Mouse (Mus musculus): ENCODE results near the gene Arhgap35.
A peak's percentile ranks its signal among the peaks of the same experiment; 100 is the strongest.

The Arhgap35 gene

GRCm38 (mm10) chr7:16519310-16519709, 95.5 kb downstream of the Arhgap35 start:
- no peak for DNase-seq (ENCODE audit: low spot score)

GRCm38 (mm10) chr7:16517198-16517597, 97.6 kb downstream of the Arhgap35 start:
- DNase-seq (ENCODE audit: low spot score), result no peak

GRCm38 (mm10) chr7:16507284-16507683, 107.5 kb downstream of the Arhgap35 start:
- peak; percentile 65 for DNase-seq (ENCODE audit: low spot score)

- no peak for DNase-seq (ENCODE audit: low spot score)
These were observed 109.6 kb downstream of the Arhgap35 start for GRCm38 (mm10) chr7:16505226-16505593.

GRCm38 (mm10) chr7:16504573-16505225, 110.1 kb downstream of the Arhgap35 start:
- no peak for DNase-seq (ENCODE audit: low spot score)

GRCm38 (mm10) chr7:16501571-16501970, 113.2 kb downstream of the Arhgap35 start:
- no peak for DNase-seq (ENCODE audit: low spot score)

GRCm38 (mm10) chr7:16499671-16500104, 115.1 kb downstream of the Arhgap35 start:
- no peak for DNase-seq (ENCODE audit: low spot score)

GRCm38 (mm10) chr7:16496260-16496659, 118.5 kb downstream of the Arhgap35 start:
- DNase-seq (ENCODE audit: low spot score), result no peak

- DNase-seq (ENCODE audit: low spot score), result peak; percentile 34
These were observed 121.4 kb downstream of the Arhgap35 start for GRCm38 (mm10) chr7:16493361-16493760.

- DNase-seq (ENCODE audit: low spot score), result no peak
These were observed 122.6 kb downstream of the Arhgap35 start for GRCm38 (mm10) chr7:16492211-16492610.

- peak; percentile 65 for DNase-seq (ENCODE audit: low spot score)
These were observed 123.0 kb downstream of the Arhgap35 start for GRCm38 (mm10) chr7:16491759-16492158.

GRCm38 (mm10) chr7:16489948-16490347, 124.8 kb downstream of the Arhgap35 start:
- no peak for DNase-seq (ENCODE audit: low spot score)

- DNase-seq (ENCODE audit: low spot score), result no peak
These were observed 126.0 kb downstream of the Arhgap35 start for GRCm38 (mm10) chr7:16488816-16489215.

GRCm38 (mm10) chr7:16477628-16478027, 137.2 kb downstream of the Arhgap35 start, which contains the start of gene Npas1:
Gene Npas1, minus strand, starts transcription at chr7:16477728.
- no peak for DNase-seq (ENCODE audit: low spot score)

GRCm38 (mm10) chr7:16476600-16476989, 138.2 kb downstream of the Arhgap35 start:
- DNase-seq (ENCODE audit: low spot score), result no peak

GRCm38 (mm10) chr7:16475764-16476599, 138.8 kb downstream of the Arhgap35 start:
- no peak for DNase-seq (ENCODE audit: low spot score)

GRCm38 (mm10) chr7:16475321-16475720, 139.5 kb downstream of the Arhgap35 start:
- DNase-seq (ENCODE audit: low spot score), result no peak

GRCm38 (mm10) chr7:16474445-16474844, 140.3 kb downstream of the Arhgap35 start:
- DNase-seq (ENCODE audit: low spot score), result no peak

- DNase-seq (ENCODE audit: low spot score), result no peak
These were observed 140.9 kb downstream of the Arhgap35 start for GRCm38 (mm10) chr7:16473847-16474246.

GRCm38 (mm10) chr7:16472116-16472709, 142.6 kb downstream of the Arhgap35 start:
- no peak for DNase-seq (ENCODE audit: low spot score)

GRCm38 (mm10) chr7:16471549-16471948, 143.2 kb downstream of the Arhgap35 start:
- no peak for DNase-seq (ENCODE audit: low spot score)

- no peak for DNase-seq (ENCODE audit: low spot score)
These were observed 146.7 kb downstream of the Arhgap35 start for GRCm38 (mm10) chr7:16468115-16468514.

- no peak for DNase-seq (ENCODE audit: low spot score)
These were observed 148.2 kb downstream of the Arhgap35 start for GRCm38 (mm10) chr7:16466565-16466964.
